Mouse (Mus musculus): ENCODE measurements around the gene Fbxl4.

The Fbxl4 gene

DNA sequence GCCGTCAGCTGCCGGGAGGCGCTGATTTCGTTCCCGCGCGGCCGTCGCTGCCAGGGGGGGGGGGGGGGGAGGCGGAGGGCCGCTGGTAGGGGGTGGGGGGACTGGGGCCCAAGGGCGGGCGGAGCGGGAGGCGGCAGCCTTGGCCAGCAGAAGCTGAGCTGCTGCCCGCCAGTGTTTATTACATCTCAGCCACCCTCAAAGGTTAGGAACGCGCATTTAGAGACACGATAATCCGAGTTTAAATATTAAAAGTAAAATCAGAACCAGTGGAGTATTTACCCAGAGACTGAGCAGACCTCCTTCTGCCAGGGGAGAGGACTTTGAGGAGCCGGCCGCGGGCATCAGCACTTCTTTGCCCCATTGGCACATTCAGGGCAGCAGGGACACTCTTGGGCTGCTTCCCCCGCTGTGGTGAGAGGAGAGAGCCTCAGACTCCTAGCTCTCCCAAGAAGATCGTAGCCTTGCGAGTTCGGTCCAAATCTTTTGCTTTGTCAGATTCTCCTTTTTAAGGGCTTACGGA, 120.4 kb downstream of the Fbxl4 start:
- no peak for DNase-seq

DNA sequence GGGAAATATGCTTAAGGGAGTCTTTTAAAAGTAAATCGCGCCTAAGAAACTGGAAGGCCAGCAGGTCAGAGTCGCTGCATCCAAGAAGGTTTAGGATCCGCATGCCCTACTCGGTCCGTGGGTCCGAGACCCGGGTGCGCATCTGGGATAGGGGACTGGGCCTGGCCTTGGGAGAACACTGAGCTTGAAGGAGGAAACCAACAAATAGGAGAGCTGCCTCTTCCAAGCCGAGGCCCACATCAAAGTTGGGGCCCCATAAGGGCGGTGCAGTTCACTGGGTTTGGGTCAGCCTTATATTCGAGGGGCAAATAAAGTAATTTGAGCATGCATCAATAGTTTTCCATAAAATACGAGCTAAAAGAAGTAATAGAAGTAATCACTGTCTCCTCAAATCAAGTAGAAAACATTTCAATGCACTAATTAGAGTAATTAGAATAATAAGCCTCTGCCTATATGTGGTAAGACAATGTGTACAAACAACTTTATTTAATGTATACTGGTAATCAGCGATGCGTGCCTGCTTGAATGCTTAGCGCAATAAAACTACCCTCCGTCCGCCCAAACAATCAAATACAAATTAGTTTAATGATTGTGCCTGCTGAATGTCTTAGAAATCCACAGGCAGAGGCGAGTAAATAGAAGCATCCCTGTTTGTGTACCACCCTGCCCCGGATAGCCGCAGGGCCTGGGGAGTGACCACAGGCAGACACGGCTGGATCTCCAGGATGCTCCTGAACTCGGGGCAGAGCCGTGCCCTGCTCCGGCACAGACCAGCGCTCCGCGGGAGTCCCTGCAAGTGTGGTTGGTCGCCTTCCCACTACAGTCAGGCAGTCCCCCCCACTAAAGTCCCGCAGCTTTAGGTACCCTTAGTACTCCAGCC, 121.4 kb downstream of the Fbxl4 start:
- no peak for DNase-seq

DNA sequence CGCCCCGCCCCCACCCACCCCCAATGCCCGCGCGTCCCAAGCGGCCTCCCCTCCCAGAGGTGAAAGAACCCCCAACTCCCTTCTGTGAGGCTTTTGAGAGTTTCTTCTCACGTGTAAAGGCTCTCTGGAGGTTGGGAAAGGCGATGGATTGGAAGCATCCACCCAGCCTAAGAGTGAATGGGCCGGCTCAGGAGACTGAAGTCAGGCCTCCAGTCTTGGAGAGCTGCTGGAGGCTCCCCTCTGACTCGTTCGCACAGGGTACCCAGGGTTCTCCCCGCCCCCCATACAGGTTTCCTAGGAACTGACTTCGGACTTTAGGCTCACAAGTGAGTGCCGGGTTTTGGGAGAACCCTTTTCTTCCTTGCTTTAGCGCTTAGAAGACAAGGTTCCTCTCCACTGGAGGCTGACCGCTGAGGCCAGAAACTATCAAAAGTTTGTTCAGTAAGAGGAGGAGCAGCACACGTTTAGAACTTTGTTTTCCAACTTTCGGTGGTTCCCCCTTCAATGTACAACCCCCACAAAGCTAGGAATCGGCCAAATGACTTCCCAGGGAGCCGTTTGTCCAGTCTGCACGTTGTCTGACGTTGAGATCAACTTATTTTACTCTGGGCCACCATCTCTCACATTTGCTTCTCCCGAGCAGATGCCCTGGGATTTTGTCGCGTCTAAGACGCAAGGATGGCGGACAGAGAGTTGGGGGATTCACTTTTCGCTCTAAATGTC, 122.2 kb downstream of the Fbxl4 start:
- no peak for DNase-seq

DNA sequence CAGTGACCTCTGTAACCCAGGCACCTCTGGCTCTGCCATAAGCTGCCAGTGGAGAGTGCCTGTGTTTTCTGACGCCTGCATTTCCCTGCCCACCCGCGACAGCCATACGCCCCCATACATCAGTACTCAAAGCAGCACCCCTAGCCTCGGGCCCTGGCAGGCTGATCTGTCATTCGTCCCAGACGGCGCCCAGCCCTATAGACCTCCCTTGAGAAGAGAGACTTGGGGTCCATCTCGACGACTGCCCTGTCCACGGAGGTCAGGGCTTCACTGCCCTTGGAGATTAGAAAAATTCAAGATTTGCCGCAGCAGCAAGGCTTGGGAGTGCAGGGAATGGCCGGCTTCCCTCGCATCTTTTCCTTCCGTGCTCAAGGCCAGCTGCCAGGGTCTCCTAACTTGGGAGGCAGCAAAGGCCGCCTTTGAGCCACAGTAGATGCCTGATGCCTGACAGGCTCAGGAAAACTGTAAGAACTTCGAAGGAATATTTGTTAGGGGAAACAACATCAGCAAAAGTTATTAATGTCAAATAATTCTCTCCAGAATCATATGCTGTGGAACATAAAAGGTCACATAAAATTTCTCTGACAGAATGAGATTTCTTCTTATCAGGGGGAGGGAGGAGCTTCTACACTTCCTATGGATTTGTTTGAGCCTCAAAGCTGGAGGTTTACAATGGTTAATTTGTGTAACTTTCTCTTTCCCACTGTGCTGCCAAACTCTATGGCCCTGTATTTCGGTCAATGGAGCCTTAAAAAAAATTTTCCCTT, 122.9 kb downstream of the Fbxl4 start:
- DNase-seq = no peak

DNA sequence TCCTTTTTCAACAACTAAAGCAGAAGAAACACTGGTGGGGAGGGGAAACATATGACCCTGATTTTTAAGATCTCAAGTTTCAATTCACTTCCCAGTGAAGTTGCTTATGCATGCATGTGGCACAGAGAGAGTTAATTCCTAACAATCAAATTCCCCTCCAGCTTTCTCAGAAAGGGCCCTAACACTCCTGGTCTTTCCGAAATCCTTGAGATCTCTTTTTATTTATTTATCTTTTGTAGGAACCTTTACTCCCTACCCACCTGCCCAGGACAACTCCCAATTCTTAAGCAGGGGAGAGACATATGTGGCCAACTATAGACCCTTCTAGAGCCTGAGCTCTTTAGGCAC, 123.5 kb downstream of the Fbxl4 start:
- no peak for DNase-seq

DNA sequence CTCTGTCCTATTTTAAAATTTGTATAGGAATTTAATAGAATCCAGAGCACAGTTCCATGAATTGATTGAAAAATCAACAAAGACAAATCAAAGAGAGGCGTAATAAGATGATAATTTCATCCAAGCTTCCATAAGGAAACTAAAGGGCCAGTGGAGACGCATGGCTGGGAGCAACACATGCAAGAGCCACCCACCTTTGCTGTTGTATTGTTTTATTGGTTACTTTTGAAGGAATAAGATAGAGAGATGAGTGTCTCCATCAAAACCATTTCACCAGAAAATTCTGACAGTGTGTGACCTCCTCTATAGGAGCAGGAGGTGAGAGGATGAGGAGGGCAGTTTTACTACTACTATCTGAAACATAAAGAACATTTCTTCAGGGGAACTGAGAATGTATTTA, 124.8 kb downstream of the Fbxl4 start:
- no peak for DNase-seq

DNA sequence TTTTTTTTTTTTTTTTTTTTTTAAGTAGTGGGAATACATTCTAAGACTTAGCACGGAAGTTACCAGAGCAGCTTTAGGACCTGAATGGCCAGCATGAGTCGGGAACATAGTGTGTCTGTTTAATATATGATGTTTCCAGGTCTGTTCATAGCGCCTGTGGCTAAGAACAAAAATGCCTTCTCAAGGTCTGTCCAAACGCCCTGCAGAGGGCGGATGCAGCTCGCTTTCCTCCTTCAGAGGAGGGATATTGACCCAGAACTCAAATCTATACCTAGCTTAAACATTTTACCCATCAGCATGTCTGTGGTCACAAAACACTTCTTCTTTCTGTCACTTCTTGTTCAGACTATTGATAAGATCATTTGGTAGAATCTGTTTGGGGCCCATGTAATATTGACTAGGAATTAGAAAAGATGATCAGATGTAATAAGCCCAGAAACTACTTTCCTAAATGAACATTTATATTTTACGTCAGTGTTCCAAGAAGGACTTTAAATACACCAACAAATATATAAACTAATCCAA, 125.5 kb downstream of the Fbxl4 start:
- DNase-seq = no peak

DNA sequence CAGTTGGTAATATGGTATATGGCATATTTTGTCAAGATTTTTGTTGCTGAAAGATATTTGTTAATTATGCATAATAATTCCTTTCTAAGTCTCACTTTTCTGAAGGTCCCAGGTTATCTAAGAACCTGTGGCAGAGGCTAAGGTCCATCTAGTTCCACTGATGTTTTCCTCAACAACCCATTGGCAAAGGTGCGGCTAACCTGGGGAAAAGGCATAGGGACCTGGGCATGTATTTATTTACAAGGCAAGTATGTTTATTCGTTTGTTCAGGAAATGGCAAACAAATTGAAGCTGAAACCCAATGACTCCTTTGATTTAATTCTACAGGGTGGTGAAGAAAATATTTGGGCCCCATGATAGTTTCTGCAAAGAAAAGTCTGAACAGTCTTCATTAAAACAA, 126.2 kb downstream of the Fbxl4 start:
- no peak for DNase-seq

All from kidney, postnatal 4 days (tissue).